In genomic region chr11:44689571-44690264, GRCm38 (mm10) we compare ENCODE assay signal across 17 mouse cellular contexts.
DNase-seq lines count a peak whose midpoint lies in the region; ATAC-seq and TF ChIP-seq lines count a peak whose summit lies in the region.
"Had no signal": no experiment of that assay in that cellular context is flagged by ENCODE, and none has a peak within 500 bp of the region (broad histone marks: within the 10 kb centered on the region; RNA-seq: fewer than 3 reads in every experiment).

No protein-coding gene starts in this region.

- in situ Hi-C loops in CH12.LX (cut with MboI; ENCODE audit: low pct_ligation_motif_present, low pct_unique_long_range_greater_than_20kb, low sequenced_read_pairs) = no loop called here

- WGBS in heart, adult 2 months = 50% methylated on average over 7 of the region's 7 CpGs

- no peak for ATAC-seq in erythroid progenitor cell, adult 5-6 weeks (replicated peaks; ENCODE audit: low FRiP score, poor library complexity, severe bottlenecking)
- ATAC-seq: forebrain, embryonic 15.5 days had no signal

- peaks cover 10% of the 10 kb centered on the region for H3K36me3 ChIP-seq in heart, adult 2 months (ENCODE audit: control insufficient read depth, insufficient read depth, low read length)
- peaks cover 0 to 48% of the 10 kb centered on the region in 2 experiments for H3K36me3 ChIP-seq in CH12.LX (replicated peaks in 1 of 2; ENCODE audit: control insufficient read depth in 1 of 2, insufficient read depth in 1 of 2, low read length in 1 of 2)
- H3K36me3 ChIP-seq: forebrain, embryonic 15.5 days; heart, embryonic 15.5 days; hindbrain, embryonic 12.5 days; limb, embryonic 12.5 days; lung, embryonic 15.5 days had no signal

- no peaks in the 10 kb centered on the region; the same call in 1 of the 2 replicates for H3K79me2 ChIP-seq in heart, adult 2 months (replicated peaks; ENCODE audit: control insufficient read depth, insufficient read depth, low read length)
- peaks cover 62% of the 10 kb centered on the region for H3K79me2 ChIP-seq in CH12.LX (replicated peaks; ENCODE audit: control insufficient read depth, extremely low read depth, insufficient read depth, poor library complexity, severe bottlenecking)

- no peaks in the 10 kb centered on the region for H3K9me3 ChIP-seq in CH12.LX (replicated peaks; ENCODE audit: low read length)
- H3K9me3 ChIP-seq: forebrain, embryonic 15.5 days; heart, embryonic 15.5 days; hindbrain, embryonic 12.5 days; limb, embryonic 12.5 days; lung, embryonic 15.5 days had no signal

- TF ChIP-seq RAD21 in CH12.LX (IDR thresholded peaks at IDR 0.05; ENCODE audit: low read depth, low read length) = no peak

- DNase-seq in cerebellum, adult 18-20 months = peak; percentile 12 to 34
- no peak for DNase-seq in cerebellum, postnatal 10 days
- peak in 1 of 2 experiments; percentile 34 for DNase-seq in heart, adult 2 months
- DNase-seq in heart, postnatal 36 days = no peak
- peak; percentile 80 for DNase-seq in CH12.LX (ENCODE audit: extremely low read depth)
- DNase-seq in cerebellum, adult 9-11 months = peak; percentile 34
- no peak for DNase-seq in spleen, adult 18-20 months
- DNase-seq: kidney, adult 8-10 months; lung, postnatal 4 days; thymus, postnatal 14 days had no signal

- no peak for TF ChIP-seq EP300 in heart, adult 2 months (IDR thresholded peaks at IDR 0.05; ENCODE audit: insufficient read depth, low read depth, low read length)
- TF ChIP-seq EP300 in CH12.LX (IDR thresholded peaks at IDR 0.05; ENCODE audit: low read length) = peak; percentile 85

- peak overlapping the region; percentile 85 for H3K27ac ChIP-seq in heart, adult 2 months
- H3K27ac ChIP-seq in CH12.LX (ENCODE audit: insufficient read depth, low read depth) = peak overlapping the region; percentile 45
- H3K27ac ChIP-seq: forebrain, embryonic 15.5 days; heart, embryonic 15.5 days; hindbrain, embryonic 12.5 days; limb, embryonic 12.5 days; liver, embryonic 14.5 days; lung, embryonic 15.5 days had no signal

- dilution Hi-C loops in CH12.LX (cut with MboI; ENCODE audit: extremely low pct_ligation_motif_present, extremely low pct_unique_long_range_greater_than_20kb, low sequenced_read_pairs) = no loop called here

- peak; percentile 28; the same call in 1 of the 2 replicates for TF ChIP-seq POLR2A in heart, adult 2 months (IDR thresholded peaks at IDR 0.05; ENCODE audit: insufficient read depth, low read depth, low read length)
- no peak for TF ChIP-seq POLR2A in CH12.LX (IDR thresholded peaks at IDR 0.05; ENCODE audit: low read depth, low read length)

- H3K4me2 ChIP-seq in CH12.LX (ENCODE audit: insufficient read depth, low read depth, poor library complexity, severe bottlenecking) = peak overlapping the region; percentile 83
- H3K4me2 ChIP-seq: forebrain, embryonic 15.5 days; heart, embryonic 15.5 days; hindbrain, embryonic 12.5 days; limb, embryonic 12.5 days; lung, embryonic 15.5 days had no signal

- peaks cover 20% of the 10 kb centered on the region for H3K4me1 ChIP-seq in heart, adult 2 months (ENCODE audit: control insufficient read depth, insufficient read depth, low read length)
- peaks cover 24 to 88% of the 10 kb centered on the region in 2 experiments for H3K4me1 ChIP-seq in CH12.LX (ENCODE audit: control insufficient read depth in 1 of 2, insufficient read depth in 2 of 2)

- H3K27me3 ChIP-seq in heart, adult 2 months (ENCODE audit: control insufficient read depth, insufficient read depth, low read length) = no peaks in the 10 kb centered on the region
- H3K27me3 ChIP-seq in CH12.LX (replicated peaks) = no peaks in the 10 kb centered on the region
- H3K27me3 ChIP-seq: heart, embryonic 15.5 days; hindbrain, embryonic 12.5 days; limb, embryonic 12.5 days had no signal

- no peak for TF ChIP-seq CTCF in heart, adult 2 months (IDR thresholded peaks at IDR 0.05)
- no peak for TF ChIP-seq CTCF in CH12.LX (conservative IDR thresholded peaks at IDR 0.05 in 1 of 2, IDR thresholded peaks at IDR 0.05 in 1 of 2; ENCODE audit: low read depth in 2 of 2, low read length in 2 of 2)

- intact Hi-C loops in heart, adult 2 months (cut with DNase I) = loop anchor here (10.0 kb wide), 2 partner anchors 205 to 285 kb away; no protein-coding TSS in a partner anchor
- intact Hi-C loops in heart, postnatal 36 days (cut with DNase I) = loop anchor here (10.0 kb wide), 1 partner anchor 565 kb away; no protein-coding TSS in a partner anchor

- no peak overlapping the region; the same call in 1 of the 2 replicates for H3K4me3 ChIP-seq in heart, adult 2 months
- no peak overlapping the region for H3K4me3 ChIP-seq in CH12.LX (replicated peaks in 1 of 3; ENCODE audit: low read depth in 2 of 3, low read length in 2 of 3, poor library complexity in 1 of 3)
- H3K4me3 ChIP-seq: forebrain, embryonic 15.5 days; heart, embryonic 15.5 days; hindbrain, embryonic 12.5 days; limb, embryonic 12.5 days; lung, embryonic 15.5 days had no signal

- H3K9ac ChIP-seq in heart, adult 2 months (ENCODE audit: low read depth, low read length) = peak overlapping the region; percentile 29; the same call in 1 of the 2 replicates
- H3K9ac ChIP-seq in CH12.LX (ENCODE audit: insufficient read depth, low read depth) = peak overlapping the region; percentile 22
- H3K9ac ChIP-seq: forebrain, embryonic 15.5 days; heart, embryonic 15.5 days; hindbrain, embryonic 12.5 days; limb, embryonic 12.5 days; liver, embryonic 14.5 days; lung, embryonic 15.5 days had no signal

TF ChIP-seq in CH12.LX, 34 proteins besides CTCF, POLR2A, EP300 and RAD21:
- TF ChIP-seq NRF1 (IDR thresholded peaks at IDR 0.05; ENCODE audit: low read depth, low read length) = peak; percentile 29; the same call in 1 of the 2 replicates
- no peak for TF ChIP-seq MXI1 (IDR thresholded peaks at IDR 0.05; ENCODE audit: low read depth, low read length)
- peak; percentile 65; the same call in 1 of the 2 replicates for TF ChIP-seq SIN3A (IDR thresholded peaks at IDR 0.05; ENCODE audit: low read length)
- no peak for TF ChIP-seq ZNF384 (IDR thresholded peaks at IDR 0.05; ENCODE audit: low read depth, low read length)
- TF ChIP-seq BHLHE40 (IDR thresholded peaks at IDR 0.05; ENCODE audit: low read depth, low read length) = no peak
- peak; percentile 86; the same call in 1 of the 2 replicates for TF ChIP-seq TCF12 (IDR thresholded peaks at IDR 0.05; ENCODE audit: low read depth, low read length)
- TF ChIP-seq USF2 (conservative IDR thresholded peaks at IDR 0.05; ENCODE audit: low read depth, low read length) = no peak
- 0 out of 2 replicates have a peak, but pooled peaks have one; percentile 48 for TF ChIP-seq KAT2A (IDR thresholded peaks at IDR 0.05; ENCODE audit: insufficient replicate concordance, low read length)
- TF ChIP-seq GABPA (IDR thresholded peaks at IDR 0.05; ENCODE audit: insufficient replicate concordance, low read depth, low read length) = no peak
- TF ChIP-seq JUND (conservative IDR thresholded peaks at IDR 0.05; ENCODE audit: low read depth, low read length) = peak; percentile 90
- peak; percentile 82; the same call in 1 of the 2 replicates for TF ChIP-seq MEF2A (IDR thresholded peaks at IDR 0.05; ENCODE audit: borderline replicate concordance, low read depth, low read length)
- TF ChIP-seq SMC3 (IDR thresholded peaks at IDR 0.05; ENCODE audit: low read depth, low read length) = no peak
- peak; percentile 76; the same call in 1 of the 2 replicates for TF ChIP-seq MAFK (IDR thresholded peaks at IDR 0.05; ENCODE audit: insufficient replicate concordance, low read length)
- peak; percentile 68 for TF ChIP-seq IRF4 (IDR thresholded peaks at IDR 0.05; ENCODE audit: low read depth, low read length)
- no peak for TF ChIP-seq HCFC1 (IDR thresholded peaks at IDR 0.05; ENCODE audit: low read depth, low read length)
- peak; percentile 91 for TF ChIP-seq ETS1 (conservative IDR thresholded peaks at IDR 0.05; ENCODE audit: low read depth, low read length)
- TF ChIP-seq PAX5 (IDR thresholded peaks at IDR 0.05; ENCODE audit: low read length) = no peak
- TF ChIP-seq ZC3H11A (IDR thresholded peaks at IDR 0.05; ENCODE audit: low read depth, low read length) = no peak
- no peak for TF ChIP-seq MAX (IDR thresholded peaks at IDR 0.05; ENCODE audit: low read length)
- no peak for TF ChIP-seq ZMIZ1 (IDR thresholded peaks at IDR 0.05; ENCODE audit: low read depth, low read length)
- TF ChIP-seq ELF1 (IDR thresholded peaks at IDR 0.05; ENCODE audit: low read depth, low read length) = no peak
- no peak for TF ChIP-seq MYC (IDR thresholded peaks at IDR 0.05; ENCODE audit: low read depth, low read length)
- TF ChIP-seq CHD1 (IDR thresholded peaks at IDR 0.05; ENCODE audit: low read depth, low read length) = peak; percentile 36; the same call in 1 of the 2 replicates
- TF ChIP-seq TBP (conservative IDR thresholded peaks at IDR 0.05; ENCODE audit: low read depth, low read length) = no peak
- TF ChIP-seq UBTF (IDR thresholded peaks at IDR 0.05; ENCODE audit: low read depth, low read length) = no peak
- TF ChIP-seq CHD2 (IDR thresholded peaks at IDR 0.05; ENCODE audit: low read length) = peak; percentile 26; the same call in 1 of the 2 replicates
- no peak for TF ChIP-seq ZKSCAN1 (IDR thresholded peaks at IDR 0.05; ENCODE audit: borderline replicate concordance, low read depth, low read length)
- no peak for TF ChIP-seq POLR2AphosphoS2 (IDR thresholded peaks at IDR 0.05; ENCODE audit: low read depth, low read length)
- peak; percentile 84 for TF ChIP-seq JUN (IDR thresholded peaks at IDR 0.05; ENCODE audit: insufficient read depth, low read depth, low read length)
- peak; percentile 36 for TF ChIP-seq USF1 (IDR thresholded peaks at IDR 0.05; ENCODE audit: low read depth, low read length)
- no peak for TF ChIP-seq E2F4 (IDR thresholded peaks at IDR 0.05; ENCODE audit: insufficient replicate concordance, low read depth, low read length)
- no peak for TF ChIP-seq RCOR1 (conservative IDR thresholded peaks at IDR 0.05; ENCODE audit: low read depth, low read length)
- no peak for TF ChIP-seq NELFE (IDR thresholded peaks at IDR 0.05; ENCODE audit: low read depth, low read length)
- TF ChIP-seq MAZ (IDR thresholded peaks at IDR 0.05; ENCODE audit: low read depth, low read length) = no peak

Comparison
In these comparisons a context has a peak if more than half of its experiments do, and no peak if none do; other contexts are left out.
1. DNase-seq: peak in cerebellum, adult 18-20 months (2 of 2), CH12.LX (single experiment) and cerebellum, adult 9-11 months (single experiment); none in cerebellum, postnatal 10 days (0 of 2), heart, postnatal 36 days (0 of 2) and spleen, adult 18-20 months (0 of 2).